Mouse (Mus musculus) CH12.LX (cell line): Measurements from ENCODE around the gene Ttc38. TPM values are rescaled to one million over a fixed set of nuclear protein-coding genes. Genes with fewer than 3 reads are reported as not detected.

Experiments
- DNase-seq: peaks from one replicate; pipeline ENCODE4 v3.0.0-alpha.2; 2013; ENCODE audit errors: extremely low read depth
- H3K27ac ChIP-seq: 2 replicates; pipeline ENCODE4 v1.5.1; 2012; ENCODE audit warnings: low read depth, mild to moderate bottlenecking, control low read depth, moderate library complexity; ENCODE audit not compliant: insufficient read depth
- H3K27me3 ChIP-seq: replicated peaks from 2 replicates; pipeline ENCODE3; 2012; ENCODE audit warnings: inconsistent platforms
- H3K36me3 ChIP-seq, 2 experiments: replicated peaks in 1 of 2; 2 replicates each; pipeline versions ENCODE3 to v1.6.1; 2012; ENCODE audit warnings: inconsistent platforms in 1 of 2, low read length in 1 of 2, mild to moderate bottlenecking in 1 of 2, mixed read lengths in 1 of 2, moderate library complexity in 1 of 2; ENCODE audit not compliant: control insufficient read depth in 1 of 2, insufficient read depth in 1 of 2
- H3K4me1 ChIP-seq, 2 experiments: 2 replicates each; pipeline ENCODE4 v1.6.1; 2012; ENCODE audit warnings: inconsistent platforms in 1 of 2, moderate library complexity in 1 of 2; ENCODE audit not compliant: insufficient read depth in 2 of 2, control insufficient read depth in 1 of 2
- H3K4me2 ChIP-seq: 2 replicates; pipeline ENCODE4 v1.6.1; 2012; ENCODE audit warnings: low read depth, mild to moderate bottlenecking, control low read depth; ENCODE audit not compliant: poor library complexity, insufficient read depth, severe bottlenecking
- H3K4me3 ChIP-seq, 3 experiments: fragments of 150-350 bp in 1 of 3; sonication (generic) in 1 of 3; replicated peaks in 1 of 3; 2 replicates each; pipeline versions ENCODE3 to v1.5.1; 2011 to 2012; ENCODE audit warnings: low read depth in 2 of 3, low read length in 2 of 3, mild to moderate bottlenecking in 2 of 3, moderate library complexity in 2 of 3, control low read depth in 1 of 3, improper control_type of control experiment in 1 of 3, inconsistent platforms in 1 of 3, mixed read lengths in 1 of 3; ENCODE audit not compliant: poor library complexity in 1 of 3
- H3K79me2 ChIP-seq: replicated peaks from 2 replicates; pipeline ENCODE4 v1.6.1; 2012; ENCODE audit warnings: mild to moderate bottlenecking, moderate library complexity; ENCODE audit not compliant: control insufficient read depth, poor library complexity, insufficient read depth, severe bottlenecking; ENCODE audit errors: extremely low read depth
- H3K9ac ChIP-seq: 2 replicates; pipeline ENCODE4 v1.6.1; 2012; ENCODE audit warnings: low read depth, mild to moderate bottlenecking, control low read depth, moderate library complexity; ENCODE audit not compliant: insufficient read depth
- H3K9me3 ChIP-seq: replicated peaks from 2 replicates; pipeline ENCODE3; 2012; ENCODE audit warnings: low read length, inconsistent platforms, mixed read lengths
- CHD2 ChIP-seq: IDR thresholded peaks from 2 replicates; pipeline ENCODE4 v1.6.1; 2011; ENCODE audit warnings: low read length, improper control_type of control experiment
- CTCF ChIP-seq, 2 experiments: IDR thresholded peaks in 1 of 2; conservative IDR thresholded peaks in 1 of 2; 2 replicates each; pipeline ENCODE4 v1.5.1; 2011 to 2012; ENCODE audit warnings: low read depth in 2 of 2, low read length in 2 of 2, improper control_type of control experiment in 1 of 2, inconsistent platforms in 1 of 2, mild to moderate bottlenecking in 1 of 2, moderate library complexity in 1 of 2
- E2F4 ChIP-seq: IDR thresholded peaks from 2 replicates; pipeline ENCODE4 v1.6.1; 2011; ENCODE audit warnings: low read depth, low read length, improper control_type of control experiment; ENCODE audit not compliant: insufficient replicate concordance
- EP300 ChIP-seq: IDR thresholded peaks from 2 replicates; pipeline ENCODE4 v1.6.1; 2011; ENCODE audit warnings: low read length, improper control_type of control experiment
- ETS1 ChIP-seq: conservative IDR thresholded peaks from 2 replicates; pipeline ENCODE4 v1.6.1; 2012; ENCODE audit warnings: low read depth, mild to moderate bottlenecking, inconsistent platforms, low read length, improper control_type of control experiment, moderate library complexity
- GABPA ChIP-seq: IDR thresholded peaks from 2 replicates; pipeline ENCODE4 v1.6.1; 2012; ENCODE audit warnings: low read depth, low read length, improper control_type of control experiment, inconsistent platforms; ENCODE audit not compliant: insufficient replicate concordance
- IRF4 ChIP-seq: IDR thresholded peaks from 2 replicates; pipeline ENCODE4 v1.6.1; 2014; ENCODE audit warnings: low read depth, mild to moderate bottlenecking, inconsistent platforms, low read length, improper control_type of control experiment
- JUN ChIP-seq: IDR thresholded peaks from 2 replicates; pipeline ENCODE4 v1.6.1; 2011; ENCODE audit warnings: low read depth, mild to moderate bottlenecking, low read length, improper control_type of control experiment, moderate library complexity; ENCODE audit not compliant: insufficient read depth
- KAT2A ChIP-seq: IDR thresholded peaks from 2 replicates; pipeline ENCODE4 v1.6.1; 2012; ENCODE audit warnings: low read length, improper control_type of control experiment, inconsistent platforms; ENCODE audit not compliant: insufficient replicate concordance
- MAFK ChIP-seq: IDR thresholded peaks from 2 replicates; pipeline ENCODE4 v1.6.1; 2011; ENCODE audit warnings: low read length, improper control_type of control experiment; ENCODE audit not compliant: insufficient replicate concordance
- MAX ChIP-seq: IDR thresholded peaks from 2 replicates; pipeline ENCODE4 v1.6.1; 2011; ENCODE audit warnings: low read length, improper control_type of control experiment
- MAZ ChIP-seq: IDR thresholded peaks from 2 replicates; pipeline ENCODE4 v1.6.1; 2012; ENCODE audit warnings: low read depth, mild to moderate bottlenecking, inconsistent platforms, low read length, improper control_type of control experiment, moderate library complexity
- MXI1 ChIP-seq: IDR thresholded peaks from 2 replicates; pipeline ENCODE4 v1.6.1; 2011; ENCODE audit warnings: mild to moderate bottlenecking, low read depth, low read length, improper control_type of control experiment
- NELFE ChIP-seq: IDR thresholded peaks from 2 replicates; pipeline ENCODE4 v1.6.1; 2011; ENCODE audit warnings: low read depth, low read length, improper control_type of control experiment
- NRF1 ChIP-seq: IDR thresholded peaks from 2 replicates; pipeline ENCODE4 v1.6.1; 2014; ENCODE audit warnings: low read depth, mild to moderate bottlenecking, inconsistent platforms, low read length, improper control_type of control experiment, moderate library complexity
- POLR2A ChIP-seq: IDR thresholded peaks from 2 replicates; pipeline ENCODE4 v1.6.1; 2011; ENCODE audit warnings: low read depth, mild to moderate bottlenecking, improper control_type of control experiment, low read length
- RAD21 ChIP-seq: IDR thresholded peaks from 2 replicates; pipeline ENCODE4 v1.6.1; 2011; ENCODE audit warnings: low read depth, mild to moderate bottlenecking, low read length, improper control_type of control experiment, moderate library complexity
- SIN3A ChIP-seq: IDR thresholded peaks from 2 replicates; pipeline ENCODE4 v1.6.1; 2012; ENCODE audit warnings: low read length, improper control_type of control experiment, inconsistent platforms
- SMC3 ChIP-seq: IDR thresholded peaks from 2 replicates; pipeline ENCODE4 v1.6.1; 2011; ENCODE audit warnings: low read depth, low read length, improper control_type of control experiment
- USF1 ChIP-seq: IDR thresholded peaks from 2 replicates; pipeline ENCODE4 v1.6.1; 2014; ENCODE audit warnings: low read depth, mild to moderate bottlenecking, inconsistent platforms, low read length, improper control_type of control experiment
- ZKSCAN1 ChIP-seq: IDR thresholded peaks from 2 replicates; pipeline ENCODE4 v1.6.1; 2012; ENCODE audit warnings: low read depth, inconsistent platforms, low read length, improper control_type of control experiment, borderline replicate concordance
- ZMIZ1 ChIP-seq: IDR thresholded peaks from 2 replicates; pipeline ENCODE4 v1.6.1; 2012; ENCODE audit warnings: low read depth, mild to moderate bottlenecking, inconsistent platforms, low read length, improper control_type of control experiment
- ZNF384 ChIP-seq: IDR thresholded peaks from 2 replicates; pipeline ENCODE4 v1.6.1; 2012; ENCODE audit warnings: low read depth, low read length, improper control_type of control experiment, inconsistent platforms
- dilution Hi-C: fragments of 300-500 bp; cut with MboI; formaldehyde crosslinking; loops from 2 replicates; pipeline ENCODE4 v1.14.3; 2020; ENCODE audit warnings: low sequenced_read_pairs; ENCODE audit not compliant: extremely low pct_unique_long_range_greater_than_20kb, extremely low pct_ligation_motif_present
- in situ Hi-C: fragments of 300-500 bp; cut with MboI; formaldehyde crosslinking; loops from 3 replicates; pipeline ENCODE4 v1.14.3; 2019; ENCODE audit warnings: low sequenced_read_pairs, low pct_ligation_motif_present, low pct_unique_long_range_greater_than_20kb, mixed read lengths
- polyA plus RNA-seq: library from polyadenylated mRNA; unstranded; fragments of >175 nt; gene quantifications from 2 replicates; pipeline ENCODE4 v1.2.1, GENCODE M21; 2012; ENCODE audit warnings: low read depth; ENCODE audit not compliant: insufficient read length
- total RNA-seq, 2 experiments: library from RNA; depleted of rRNA; stranded (reverse); fragments of 300-350 nt in 1 of 2; fragments of >200 nt in 1 of 2; gene quantifications; 2 replicates each; pipeline ENCODE4 v1.2.3; 2012 to 2014

Gene Ttc38
- total and polyA plus RNA-seq, 3 experiments: 5.1 to 5.8 (median 5.1) TPM

DNA sequence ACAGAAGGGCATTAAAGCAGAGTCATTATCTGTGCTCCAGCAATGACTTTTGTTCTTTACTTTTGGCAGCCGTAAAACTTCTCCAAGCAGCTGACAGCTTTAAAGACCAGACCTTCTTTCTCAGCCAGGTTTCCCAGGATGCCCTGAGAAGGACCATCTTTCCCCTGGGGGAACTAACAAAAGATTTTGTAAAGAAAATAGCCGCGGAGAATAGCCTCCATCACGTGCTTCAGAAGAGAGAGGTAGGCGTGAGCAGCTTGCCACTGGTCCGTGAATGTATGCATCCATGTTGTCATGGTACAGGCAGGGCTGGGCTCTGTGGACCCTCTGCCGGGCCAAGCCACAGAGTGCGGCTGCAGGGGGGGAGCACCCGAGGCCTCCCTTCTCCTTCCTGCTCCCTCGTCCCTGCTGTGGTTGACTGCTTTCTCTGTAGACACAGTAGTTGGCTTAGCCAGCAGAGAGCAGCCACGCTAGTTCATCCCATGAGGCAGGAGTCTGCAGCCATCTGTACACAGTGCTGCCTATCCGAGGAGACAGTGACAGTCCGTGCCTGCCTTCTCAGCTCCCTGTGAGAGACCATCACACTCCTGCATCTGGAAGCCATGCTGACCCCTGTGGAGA is 60.5 kb downstream of the Ttc38 start:
- Histone ChIP-seq H3K27me3 (no peaks in the 10 kb centered on the region), H3K79me2 (no peaks in the 10 kb centered on the region), H3K9me3 (no peaks in the 10 kb centered on the region)
- in situ Hi-C loops: no loop called here
- TF ChIP-seq SIN3A (no peak), RAD21 (no peak), MAX (no peak), ZMIZ1 (no peak), GABPA (no peak), ETS1 (no peak)
- TF ChIP-seq, all 38 proteins: peak for 0
- dilution Hi-C loops: no loop called here
- Histone ChIP-seq H3K36me3 (peaks cover 64 to 92% of the 10 kb centered on the region in 2 experiments), H3K4me2 (no peak overlapping the region), H3K9ac (no peak overlapping the region), H3K4me3 (no peak overlapping the region), H3K4me1 (peaks cover 0 to 10% of the 10 kb centered on the region in 2 experiments; a peak in 2 of 4 replicates), H3K27ac (no peak overlapping the region)
- DNase-seq: no peak

DNA sequence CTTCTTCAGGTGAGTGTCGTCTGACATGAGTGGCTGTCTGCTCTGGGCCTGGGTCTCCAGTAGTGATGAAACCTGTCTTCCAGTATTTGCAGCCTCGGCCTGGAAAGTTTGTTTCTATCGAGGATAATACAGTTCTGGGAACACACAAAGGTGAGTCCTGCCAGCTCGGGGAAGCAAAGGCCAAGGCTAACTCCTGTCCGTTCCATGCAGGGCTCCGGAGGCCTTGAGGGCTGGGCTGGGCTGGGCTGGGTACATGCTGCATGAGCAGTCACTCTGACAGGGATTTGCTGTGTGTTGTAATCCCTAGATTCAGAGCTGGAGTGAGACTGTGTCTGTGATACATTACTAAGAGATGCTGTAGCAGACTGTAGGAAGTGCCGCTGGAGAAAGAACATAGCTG is 61.8 kb downstream of the Ttc38 start:
- dilution Hi-C loops (no loop called here), in situ Hi-C loops (no loop called here)
- Histone ChIP-seq H3K4me3 (no peak overlapping the region), H3K9ac (no peak overlapping the region), H3K4me1 (peaks cover 0 to 10% of the 10 kb centered on the region in 2 experiments; a peak in 2 of 4 replicates), H3K4me2 (no peak overlapping the region), H3K36me3 (peaks cover 70 to 92% of the 10 kb centered on the region in 2 experiments), H3K79me2 (no peaks in the 10 kb centered on the region), H3K27ac (no peak overlapping the region), H3K9me3 (no peaks in the 10 kb centered on the region), H3K27me3 (no peaks in the 10 kb centered on the region)
- no peak for DNase-seq
- no peak for TF ChIP-seq CTCF (conservative IDR thresholded peaks at IDR 0.05 in 1 of 2, IDR thresholded peaks at IDR 0.05 in 1 of 2; ENCODE audit: low read depth in 2 of 2, low read length in 2 of 2)
- no peak for TF ChIP-seq NELFE
- no peak for TF ChIP-seq USF1
- TF ChIP-seq NRF1: no peak
- no peak for TF ChIP-seq MAFK
- no peak for TF ChIP-seq POLR2A
- TF ChIP-seq ZMIZ1: no peak
- no peak for TF ChIP-seq E2F4
- TF ChIP-seq MAZ: no peak
- TF ChIP-seq EP300: no peak
- TF ChIP-seq JUN: no peak
- TF ChIP-seq SIN3A: no peak
- no peak for TF ChIP-seq IRF4
- no peak for TF ChIP-seq ZNF384
- no peak for TF ChIP-seq SMC3
- no peak for TF ChIP-seq CHD2
- no peak for TF ChIP-seq MXI1
- no peak for TF ChIP-seq KAT2A
- TF ChIP-seq ETS1: no peak
- TF ChIP-seq ZKSCAN1: no peak
